Mouse (Mus musculus) cerebral cortex, adult 2 months (tissue): ENCODE results near the gene Snx1.

Experiments used
- WGBS: fragments of 180-500 bp; shearing (Covaris S2); methylation state at CpG from one replicate; pipeline ENCODE4 v1.1.7; 2018; 5-methylcytosine and 5-hydroxymethylcytosine counted together

Gene Snx1

GRCm38 (mm10) chr9:66084171-66084570, 42.2 kb downstream of the Snx1 start:
- WGBS: 82% methylated on average over 3 of the region's 3 CpGs

GRCm38 (mm10) chr9:66081999-66082398, 44.4 kb downstream of the Snx1 start:
- 92% methylated on average over 4 of the region's 4 CpGs for WGBS

GRCm38 (mm10) chr9:66080804-66081459, 45.5 kb downstream of the Snx1 start:
- over 99% methylated on average over 3 of the region's 3 CpGs for WGBS

DNA sequence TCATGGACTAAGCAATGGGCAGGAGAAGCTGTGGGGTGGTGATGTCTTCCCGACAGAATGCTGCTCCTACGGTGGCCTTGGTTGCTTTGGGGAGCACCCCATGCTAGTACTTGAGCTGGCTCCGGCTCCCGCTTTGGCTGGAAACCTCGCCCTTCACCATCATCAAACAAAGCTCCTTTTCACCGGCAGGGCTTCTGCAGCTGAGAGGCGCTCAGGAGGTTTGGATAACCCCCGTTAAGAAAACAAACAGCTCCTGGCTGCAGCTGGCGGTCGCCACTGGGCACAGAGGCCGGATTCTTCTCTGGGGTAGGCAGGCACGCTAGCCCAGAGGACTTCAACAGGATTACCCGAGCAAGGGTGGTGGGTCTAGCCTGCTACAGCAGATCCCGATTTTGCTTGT, 47.9 kb downstream of the Snx1 start:
- WGBS: 35% methylated on average over 14 of the region's 14 CpGs

GRCm38 (mm10) chr9:66078072-66078471, 48.3 kb downstream of the Snx1 start:
- 82% methylated on average over 3 of the region's 3 CpGs for WGBS

DNA sequence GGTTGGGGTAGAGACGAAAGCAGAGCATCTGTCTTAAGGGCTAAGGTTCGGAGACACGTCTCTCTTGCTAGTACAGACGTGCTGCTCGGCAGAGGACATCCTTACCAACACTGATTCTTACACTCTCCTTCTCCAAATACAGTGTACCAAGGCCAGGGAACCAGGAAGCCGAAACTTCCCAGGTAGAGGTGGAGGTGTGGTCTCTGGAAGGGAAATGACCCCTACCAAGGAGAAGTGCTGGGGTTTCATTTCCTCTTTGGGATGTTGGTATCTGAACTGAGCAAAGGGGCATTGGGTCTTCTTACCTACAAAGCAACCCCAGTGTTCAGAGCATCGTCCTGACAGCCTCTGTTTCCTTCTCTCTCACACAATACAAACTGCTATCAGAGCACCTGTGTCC, 53.6 kb downstream of the Snx1 start:
- 89% methylated on average over 7 of the region's 7 CpGs for WGBS

- WGBS: 93% methylated on average over 5 of the region's 5 CpGs
These were observed 56.2 kb downstream of the Snx1 start for GRCm38 (mm10) chr9:66070151-66070550.

- WGBS: 5% methylated on average over 22 of the region's 22 CpGs
These were observed 56.8 kb downstream of the Snx1 start, which contains the start of gene Snx22 for GRCm38 (mm10) chr9:66069583-66069982. Snx22 (minus strand) TSS chr9:66069719.

- WGBS: 2% methylated on average over 30 of the region's 30 CpGs
These were observed 57.4 kb downstream of the Snx1 start for GRCm38 (mm10) chr9:66068971-66069391.

- 72% methylated on average over 4 of the region's 4 CpGs for WGBS
These were observed 58.3 kb downstream of the Snx1 start for GRCm38 (mm10) chr9:66068056-66068455.

DNA sequence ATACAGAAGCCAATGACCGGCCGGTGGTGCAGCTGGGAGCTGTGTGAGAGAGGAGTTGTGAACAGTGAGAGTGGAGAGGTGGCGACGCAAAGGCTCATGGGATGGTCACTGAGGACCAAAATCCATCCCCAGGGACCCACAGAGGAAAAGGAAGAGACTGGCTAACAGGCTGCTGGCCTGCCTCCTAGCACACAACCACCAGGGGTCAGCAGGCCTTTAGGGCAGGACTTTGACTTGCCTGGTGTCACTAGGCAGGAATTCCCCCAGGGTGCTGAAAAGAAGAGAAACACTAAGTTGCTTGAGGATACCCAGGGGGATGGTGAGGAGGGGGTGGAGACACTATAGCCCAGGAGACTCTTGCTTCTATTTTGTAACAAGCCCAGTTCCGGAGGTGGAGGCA, 58.8 kb downstream of the Snx1 start:
- WGBS: 63% methylated on average over 5 of the region's 5 CpGs

DNA sequence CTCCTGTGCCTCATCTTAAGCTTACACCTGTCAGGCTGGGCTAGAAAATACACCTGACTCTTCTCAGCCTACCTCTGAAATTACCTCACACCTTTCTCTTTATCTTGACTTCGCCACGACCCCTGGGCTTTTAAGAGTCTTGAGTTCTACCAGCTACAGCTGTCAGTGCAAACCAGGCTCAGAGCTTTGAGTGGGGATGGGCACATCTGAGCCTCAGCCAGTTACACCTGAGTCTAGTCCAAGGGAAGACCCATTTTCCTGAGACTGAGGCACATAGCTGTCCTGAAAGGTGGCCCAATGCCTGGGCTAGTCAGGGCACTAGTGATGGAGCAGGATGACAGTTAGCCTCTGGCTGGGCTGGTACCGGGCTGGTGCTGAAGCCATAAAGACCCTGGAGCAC, 59.6 kb downstream of the Snx1 start:
- WGBS: 89% methylated on average over 3 of the region's 3 CpGs

GRCm38 (mm10) chr9:66064316-66064715, 62.1 kb downstream of the Snx1 start:
- WGBS: 94% methylated on average over 11 of the region's 11 CpGs

DNA sequence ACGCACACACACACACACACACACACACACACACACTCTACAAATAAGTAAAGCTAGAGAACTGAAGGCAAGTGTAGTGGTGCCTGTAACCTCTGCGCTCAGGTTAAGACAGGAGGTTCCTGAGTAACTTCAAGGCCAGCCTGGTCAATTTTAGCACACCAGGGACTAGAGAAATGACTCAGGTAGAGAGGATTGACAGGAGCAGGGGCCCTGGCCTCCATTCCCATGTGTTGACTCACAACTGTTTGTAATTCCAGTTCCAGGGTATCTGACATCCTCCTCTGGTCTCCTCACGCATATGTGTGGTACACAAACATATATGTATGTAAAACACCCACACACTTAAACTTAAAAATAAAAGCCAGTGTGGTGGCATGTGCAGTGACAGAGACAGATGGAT, 62.9 kb downstream of the Snx1 start:
- 77% methylated on average over 3 of the region's 3 CpGs for WGBS

DNA sequence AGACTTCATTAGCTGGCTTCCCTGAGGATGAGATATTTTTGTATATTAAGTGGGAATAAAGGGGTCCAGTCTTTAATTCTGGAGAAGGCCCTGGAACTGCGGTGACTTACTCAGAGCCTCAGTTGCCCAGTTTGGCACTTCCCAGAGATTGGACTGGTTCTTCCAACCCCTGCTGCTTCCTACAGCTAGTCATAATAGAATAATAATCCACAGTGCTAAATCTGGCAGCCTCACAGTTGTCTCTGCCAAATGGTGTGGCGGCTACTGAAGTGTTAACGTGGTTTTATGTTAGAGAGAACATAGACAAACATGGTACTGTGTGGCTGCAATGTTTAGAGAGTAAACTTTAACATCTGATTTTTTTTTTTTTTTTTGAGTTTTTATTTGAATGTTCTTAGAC, 64.7 kb downstream of the Snx1 start:
- 39% methylated on average over 3 of the region's 3 CpGs for WGBS

DNA sequence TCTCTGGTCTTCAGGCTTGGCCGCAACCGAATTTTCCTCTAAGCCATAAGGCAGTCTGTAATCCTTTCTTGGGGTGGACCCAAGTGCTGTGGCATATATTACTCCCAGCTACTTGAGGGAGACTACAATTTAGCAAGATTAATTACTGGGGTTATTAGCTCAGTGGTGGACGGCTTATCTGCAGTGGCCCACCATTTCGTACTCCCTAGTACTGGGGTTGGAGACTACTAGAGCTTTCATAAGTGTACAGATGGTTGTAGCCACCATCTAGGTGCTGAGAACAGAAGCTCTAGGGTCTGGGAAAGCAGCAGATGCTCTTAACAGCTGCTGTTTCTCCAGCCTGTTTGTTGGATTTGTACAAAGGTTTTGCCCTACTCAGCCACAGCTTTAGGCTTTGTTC, 65.4 kb downstream of the Snx1 start:
- WGBS: 10% methylated on average over 4 of the region's 4 CpGs

- under 1% methylated on average over 20 of the region's 20 CpGs for WGBS
These were observed 66.1 kb downstream of the Snx1 start for GRCm38 (mm10) chr9:66060308-66060647.

- WGBS: under 1% methylated on average over 50 of the region's 51 CpGs
These were observed 66.6 kb downstream of the Snx1 start, which contains the start of gene Ppib for GRCm38 (mm10) chr9:66059583-66060307. Ppib (plus strand) TSS chr9:66060222.

DNA sequence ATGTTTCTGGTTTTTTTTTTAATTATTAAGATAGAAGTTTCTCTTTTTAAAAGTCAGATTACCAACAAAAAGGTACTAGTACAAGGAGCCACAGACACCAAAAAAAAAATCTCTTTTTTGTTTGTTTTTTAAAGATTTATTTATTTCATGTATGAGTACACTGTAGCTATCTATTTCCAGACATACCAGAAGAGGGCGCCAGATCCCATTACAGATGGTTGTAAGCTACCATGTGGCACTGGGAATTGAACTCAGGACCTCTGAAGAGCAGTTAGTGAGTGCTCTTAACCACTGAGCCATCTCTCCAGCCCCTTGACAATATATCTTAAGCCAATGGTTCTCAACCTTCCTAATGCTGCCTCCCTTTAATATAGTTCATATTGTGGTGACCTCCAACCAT, 72.8 kb downstream of the Snx1 start:
- WGBS: 53% methylated on average over 1 of the region's 1 CpGs

DNA sequence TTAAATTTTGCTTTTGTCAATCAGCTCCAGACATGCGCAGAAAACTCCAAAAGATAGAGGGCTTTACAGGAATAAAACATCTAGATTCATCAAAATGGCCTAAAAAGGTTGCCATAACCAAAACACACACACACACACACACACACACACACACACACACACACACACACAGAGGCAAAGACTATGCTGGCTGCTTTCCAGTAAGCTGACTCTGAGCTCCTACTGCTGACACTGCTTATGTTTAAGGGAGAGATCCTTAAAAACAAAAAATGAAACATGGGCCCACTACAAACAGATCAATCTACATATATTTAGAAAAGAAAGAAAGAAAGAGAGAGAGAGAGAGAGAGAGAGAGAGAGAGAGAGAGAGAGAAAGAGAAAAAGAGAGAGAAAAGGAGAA, 73.7 kb downstream of the Snx1 start:
- 96% methylated on average over 1 of the region's 1 CpGs for WGBS

GRCm38 (mm10) chr9:66051493-66051892, 74.9 kb downstream of the Snx1 start:
- WGBS: 74% methylated on average over 4 of the region's 4 CpGs

DNA sequence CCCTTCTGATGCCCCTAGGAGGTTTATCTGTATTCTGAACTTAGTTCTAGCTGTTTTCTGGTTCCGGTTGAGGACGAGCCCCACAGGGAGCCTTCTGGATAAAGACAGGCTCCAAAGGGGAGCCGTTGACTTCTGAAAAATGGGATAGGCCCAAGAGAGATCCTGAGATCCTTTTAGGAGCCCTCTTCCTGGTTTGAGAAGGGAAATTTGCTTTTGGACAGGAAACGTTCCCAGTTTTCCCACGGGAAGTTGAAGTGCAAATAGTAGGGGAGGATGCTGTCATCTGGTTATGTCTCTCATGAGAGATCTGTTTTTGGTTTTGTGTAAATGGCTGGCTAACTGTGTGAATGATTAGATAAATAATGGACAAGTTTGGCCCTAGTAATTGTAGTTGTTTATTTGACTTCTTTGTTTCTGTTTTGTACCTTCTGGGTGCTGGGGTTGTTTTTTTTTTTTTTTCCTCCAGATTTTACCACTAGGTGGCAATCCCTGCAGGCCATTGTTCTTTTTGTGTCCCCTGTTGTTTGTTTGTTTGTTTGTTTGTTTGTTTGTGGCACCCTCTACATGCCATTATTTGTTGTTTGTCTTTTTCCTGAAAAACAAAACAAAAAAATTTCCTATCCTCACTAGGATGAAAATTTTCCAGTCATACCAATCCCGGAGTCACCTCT, 76.3 kb downstream of the Snx1 start:
- WGBS: 73% methylated on average over 6 of the region's 6 CpGs

DNA sequence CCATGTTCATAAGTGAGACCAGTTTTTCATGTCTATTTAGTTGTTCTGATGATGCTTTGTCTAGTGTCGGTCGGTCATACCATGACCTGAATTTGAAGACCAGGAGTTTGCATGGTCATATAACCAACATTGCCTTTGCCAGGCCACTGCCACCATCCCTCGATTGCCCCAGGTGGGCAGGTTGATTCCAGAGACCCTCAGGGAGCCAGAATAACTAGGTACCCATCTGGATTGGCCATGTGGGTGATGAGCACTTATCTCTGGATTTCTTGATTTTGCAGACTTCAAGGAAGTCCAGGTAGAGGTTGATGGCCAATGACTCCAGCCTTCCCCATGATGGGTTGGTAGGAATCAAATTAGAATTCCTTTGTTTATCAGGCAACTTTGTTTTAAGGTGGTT, 83.1 kb downstream of the Snx1 start:
- WGBS: 97% methylated on average over 3 of the region's 3 CpGs
